Mouse (Mus musculus) neural tube, embryonic 11.5 days (tissue): ENCODE measurements around the gene Lcor. TPM values are rescaled to one million over a fixed set of nuclear protein-coding genes. Genes with fewer than 3 reads are reported as not detected.

ENCODE experiments used
- ATAC-seq: fragments of 200-750 bp; cut with Nextera tagmentation; 2 replicates; pipeline ENCODE4 v1.8.0; 2017; ENCODE audit warnings: moderate number of reproducible peaks, mild to moderate bottlenecking, moderate TSS enrichment, moderate library complexity; ENCODE audit not compliant: insufficient read depth, low FRiP score, low TSS enrichment
- DNase-seq: peaks from one replicate; pipeline ENCODE4 v3.0.0-alpha.2; 2015; ENCODE audit warnings: low spot score
- H3K27ac ChIP-seq: fragments of 300-500 bp; sonication (generic); 2 replicates; pipeline ENCODE4 v1.5.1; 2014; ENCODE audit warnings: low read depth, mild to moderate bottlenecking, low read length
- H3K27me3 ChIP-seq: fragments of 300-500 bp; sonication (generic); 2 replicates; pipeline ENCODE4 v1.6.1; 2014; ENCODE audit warnings: mild to moderate bottlenecking, low read length, mixed read lengths; ENCODE audit not compliant: control insufficient read depth, insufficient read depth
- H3K36me3 ChIP-seq: fragments of 300-500 bp; sonication (generic); 2 replicates; pipeline ENCODE4 v1.6.1; 2014; ENCODE audit warnings: mild to moderate bottlenecking, low read length, moderate library complexity, mixed read lengths; ENCODE audit not compliant: control insufficient read depth, insufficient read depth
- H3K4me1 ChIP-seq: fragments of 300-500 bp; sonication (generic); 2 replicates; pipeline ENCODE4 v1.6.1; 2014; ENCODE audit warnings: low read length, mixed read lengths; ENCODE audit not compliant: control insufficient read depth, insufficient read depth
- H3K4me2 ChIP-seq: fragments of 300-500 bp; sonication (generic); 2 replicates; pipeline ENCODE4 v1.6.1; 2014; ENCODE audit warnings: low read depth, mild to moderate bottlenecking, moderate library complexity
- H3K4me3 ChIP-seq: fragments of 300-500 bp; sonication (generic); 2 replicates; pipeline ENCODE4 v1.5.1; 2014; ENCODE audit warnings: low read depth, low read length
- H3K9ac ChIP-seq: fragments of 300-500 bp; sonication (generic); 2 replicates; pipeline ENCODE4 v1.6.1; 2014; ENCODE audit warnings: mild to moderate bottlenecking, low read length
- H3K9me3 ChIP-seq: fragments of 300-500 bp; sonication (generic); 2 replicates; pipeline ENCODE4 v1.6.1; 2016; ENCODE audit warnings: low read length; ENCODE audit not compliant: control insufficient read depth
- WGBS: fragments of 180-500 bp; shearing (Covaris S2); extraction: QIAGEN DNeasy Blood & Tissue Kit; methylation state at CpG from one replicate; pipeline ENCODE4 v1.1.7; 2014; 5-methylcytosine and 5-hydroxymethylcytosine counted together
- polyA plus RNA-seq: library from polyadenylated mRNA; unstranded; fragments of >200 nt; fragmentation: Nextera tagmentation; extraction: Ambion mirVana; gene quantifications from 2 replicates; pipeline ENCODE4 v1.2.1, GENCODE M21; 2014

The Lcor gene
- 29.7 and 32.8 TPM in 2 replicates for polyA plus RNA-seq

DNA sequence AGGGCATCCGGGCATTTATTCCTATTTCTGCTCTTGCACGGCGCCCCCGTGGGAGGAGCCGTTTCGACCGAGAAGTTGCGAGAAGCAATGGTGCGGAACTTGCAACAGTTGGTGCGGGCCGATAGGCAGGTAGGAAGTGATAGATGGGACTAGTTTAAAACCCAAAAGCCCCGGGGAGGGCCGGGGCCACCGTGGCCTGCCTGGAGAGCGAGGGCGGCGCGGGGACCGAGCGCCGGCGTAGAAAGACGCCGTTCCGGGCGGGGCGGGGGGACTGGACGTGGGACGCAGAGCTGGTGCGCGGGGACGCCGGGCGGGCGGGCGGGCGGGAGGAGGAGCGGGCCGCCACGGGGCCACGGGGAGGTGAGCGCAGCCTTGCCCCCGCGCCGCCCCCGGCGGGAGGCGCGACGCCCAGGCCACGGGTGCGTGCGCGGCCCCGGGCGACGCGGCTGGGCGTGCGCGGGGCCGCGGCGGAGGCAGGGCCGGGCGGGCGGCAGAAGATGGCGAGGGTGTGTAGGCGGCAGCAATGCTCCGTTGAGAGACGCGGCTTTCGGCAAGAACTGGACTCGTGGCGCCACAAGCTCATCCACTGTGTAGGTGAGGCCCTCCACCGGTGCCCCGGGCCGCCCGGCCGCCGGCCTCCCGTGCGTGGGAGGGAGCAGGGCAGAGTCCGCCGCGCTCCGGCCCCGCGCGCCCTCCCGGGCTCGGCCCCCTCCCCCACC, at the start of gene Lcor:
Lcor (plus strand) TSS at position 448 of the 719 bp plus-strand sequence.
- DNase-seq = peak; percentile 86
- 0% methylated on average over 19 of the region's 92 CpGs for WGBS
- Histone ChIP-seq H3K4me1 (peaks cover 8% of the 10 kb centered on the region; the same call in 1 of the 2 replicates), H3K9me3 (no peaks in the 10 kb centered on the region), H3K27me3 (no peaks in the 10 kb centered on the region), H3K27ac (peak within 1 kb of the TSS; percentile 99), H3K36me3 (no peaks in the 10 kb centered on the region), H3K4me2 (peak within 1 kb of the TSS; percentile 59), H3K4me3 (peak within 1 kb of the TSS; percentile 92), H3K9ac (peak within 1 kb of the TSS; percentile 93)
- ATAC-seq = peak; percentile 82

DNA sequence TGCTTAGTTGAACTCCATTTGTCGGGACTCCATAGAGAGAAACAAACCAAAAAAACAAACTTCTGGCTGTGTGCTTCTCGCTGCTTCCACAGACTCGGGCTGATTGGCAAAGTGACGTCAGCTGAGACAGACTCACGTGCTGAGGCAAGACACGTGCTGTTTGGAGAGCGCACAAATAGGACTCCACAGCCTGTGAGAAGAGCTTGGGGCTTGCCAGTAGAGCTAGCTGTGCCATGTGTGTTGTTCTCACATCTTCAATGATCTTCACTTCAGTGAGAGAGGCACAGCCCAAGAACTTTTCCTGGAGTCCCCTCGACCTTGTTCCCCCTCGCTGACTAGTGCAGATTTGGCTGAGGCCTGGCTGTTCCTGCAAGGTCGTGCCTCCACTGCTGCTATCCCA, 47.1 kb upstream of the Lcor start:
- no peak for DNase-seq

DNA sequence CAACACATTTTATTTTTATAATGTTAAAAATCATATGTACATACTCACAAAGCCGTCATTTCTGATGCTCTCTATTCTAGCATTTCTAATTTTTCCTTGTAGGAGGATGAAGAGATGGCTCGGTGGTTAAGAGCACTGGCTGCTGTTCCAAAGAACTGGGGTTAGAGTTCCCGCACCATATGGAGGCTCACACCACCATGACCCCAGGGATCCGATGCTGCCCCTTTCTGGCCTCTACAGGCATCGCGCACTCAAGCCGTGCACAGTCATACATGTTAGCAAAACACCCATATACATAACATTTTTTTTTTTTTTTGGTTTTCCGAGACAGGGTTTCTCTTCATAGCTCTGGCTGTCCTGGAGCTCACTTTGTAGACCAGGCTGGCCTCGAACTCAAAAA, 46.0 kb upstream of the Lcor start:
- Histone ChIP-seq H3K27me3 (no peaks in the 10 kb centered on the region), H3K4me1 (no peaks in the 10 kb centered on the region), H3K9me3 (no peaks in the 10 kb centered on the region), H3K27ac (no peak overlapping the region), H3K4me3 (no peak overlapping the region), H3K36me3 (no peaks in the 10 kb centered on the region), H3K9ac (no peak overlapping the region), H3K4me2 (no peak overlapping the region)
- 95% methylated on average over 9 of the region's 9 CpGs for WGBS
- ATAC-seq (no peak), DNase-seq (no peak)

More for the DNA sequence above, 47.1 kb upstream of the Lcor start:
- ATAC-seq = no peak
- Histone ChIP-seq H3K4me2 (no peak overlapping the region), H3K4me1 (no peaks in the 10 kb centered on the region), H3K9me3 (no peaks in the 10 kb centered on the region), H3K36me3 (no peaks in the 10 kb centered on the region), H3K27me3 (no peaks in the 10 kb centered on the region), H3K4me3 (no peak overlapping the region), H3K27ac (no peak overlapping the region), H3K9ac (no peak overlapping the region)
- whole genome bisulfite sequencing = 88% methylated on average over 10 of the region's 10 CpGs

DNA sequence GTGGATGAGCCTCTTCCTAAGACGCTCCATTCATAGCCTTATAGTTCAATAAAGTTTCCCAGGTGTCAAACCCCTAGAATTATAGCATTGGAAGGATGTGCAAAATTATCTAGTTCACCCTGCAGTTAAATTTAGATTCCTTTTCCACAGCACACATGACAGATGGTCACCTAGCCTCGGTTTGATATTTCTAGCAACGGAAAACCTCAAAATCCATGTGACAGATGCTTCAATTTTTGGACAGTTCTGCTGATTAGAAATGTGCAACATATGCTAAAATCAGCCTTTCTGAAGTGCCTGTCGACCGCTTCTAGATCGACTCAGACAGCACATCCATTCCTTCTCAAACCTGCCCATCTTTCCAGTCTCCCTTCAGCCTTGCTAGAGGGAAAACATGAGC, 43.5 kb upstream of the Lcor start:
- H3K36me3 ChIP-seq = no peaks in the 10 kb centered on the region
- H3K9ac ChIP-seq = no peak overlapping the region
- H3K4me1 ChIP-seq = no peaks in the 10 kb centered on the region
- ATAC-seq (no peak), DNase-seq (no peak)
- H3K4me3 ChIP-seq = no peak overlapping the region
- no peaks in the 10 kb centered on the region for H3K27me3 ChIP-seq
- H3K4me2 ChIP-seq = no peak overlapping the region
- H3K9me3 ChIP-seq = no peaks in the 10 kb centered on the region
- 92% methylated on average over 6 of the region's 6 CpGs for WGBS
- no peak overlapping the region for H3K27ac ChIP-seq

DNA sequence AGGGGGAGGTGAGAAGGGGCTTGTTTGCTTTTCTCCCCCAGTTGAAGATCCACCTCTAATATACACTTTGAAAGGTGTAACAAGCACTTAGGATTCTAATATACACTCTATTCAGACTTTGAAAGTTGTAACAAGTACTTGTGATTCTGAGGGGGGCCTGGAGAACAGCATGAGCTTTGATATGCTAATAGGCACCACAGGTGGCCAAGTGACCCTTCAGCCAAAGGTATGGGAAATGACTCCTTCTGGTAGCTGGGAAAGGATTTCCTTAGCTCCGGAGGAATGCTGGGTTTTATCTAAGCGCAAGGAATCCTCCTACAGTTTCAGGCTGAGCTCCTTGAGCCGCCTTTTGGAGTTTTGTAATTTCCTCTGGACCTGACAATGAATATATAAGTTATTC, 41.0 kb upstream of the Lcor start:
- Histone ChIP-seq H3K36me3 (no peaks in the 10 kb centered on the region), H3K4me2 (no peak overlapping the region), H3K27me3 (no peaks in the 10 kb centered on the region), H3K4me1 (no peaks in the 10 kb centered on the region), H3K4me3 (no peak overlapping the region), H3K27ac (no peak overlapping the region), H3K9ac (no peak overlapping the region), H3K9me3 (no peaks in the 10 kb centered on the region)
- WGBS = 16% methylated on average over 3 of the region's 3 CpGs
- no peak for DNase-seq
- ATAC-seq = no peak

DNA sequence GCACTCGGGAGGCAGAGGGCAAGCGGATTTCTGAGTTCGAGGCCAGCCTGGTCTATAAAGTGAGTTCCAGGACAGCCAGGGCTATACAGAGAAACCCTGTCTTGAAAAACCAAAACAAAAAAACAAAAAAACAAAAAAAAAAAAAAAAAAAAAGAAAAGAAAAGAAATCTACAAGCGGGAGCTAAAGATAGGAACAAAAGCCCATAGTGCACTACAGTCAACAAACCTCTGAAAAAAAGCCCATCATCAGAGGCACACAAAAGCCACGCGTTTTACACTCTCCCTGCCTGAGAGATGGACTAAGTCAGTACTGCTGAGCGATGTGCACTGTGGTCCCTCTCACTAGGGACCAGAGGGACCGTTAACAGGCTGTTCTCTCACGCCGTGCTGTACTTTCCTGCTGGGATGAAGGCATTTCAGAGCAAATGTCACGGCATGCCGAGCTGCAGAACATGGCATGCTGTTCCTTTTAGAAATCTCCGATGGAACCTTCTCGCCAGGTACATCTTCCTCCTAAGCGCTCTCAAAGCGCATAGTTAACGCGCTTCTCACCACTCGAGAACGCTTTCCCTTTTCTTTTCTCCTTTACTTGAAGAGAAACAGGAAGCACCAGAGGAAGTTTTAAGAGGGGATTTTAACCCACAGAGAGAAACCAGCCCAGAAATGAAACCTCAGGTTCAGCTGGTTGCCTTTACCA, 40.4 kb upstream of the Lcor start:
- H3K4me2 ChIP-seq = peak overlapping the region; percentile 25; the same call in 1 of the 2 replicates
- DNase-seq = no peak

DNA sequence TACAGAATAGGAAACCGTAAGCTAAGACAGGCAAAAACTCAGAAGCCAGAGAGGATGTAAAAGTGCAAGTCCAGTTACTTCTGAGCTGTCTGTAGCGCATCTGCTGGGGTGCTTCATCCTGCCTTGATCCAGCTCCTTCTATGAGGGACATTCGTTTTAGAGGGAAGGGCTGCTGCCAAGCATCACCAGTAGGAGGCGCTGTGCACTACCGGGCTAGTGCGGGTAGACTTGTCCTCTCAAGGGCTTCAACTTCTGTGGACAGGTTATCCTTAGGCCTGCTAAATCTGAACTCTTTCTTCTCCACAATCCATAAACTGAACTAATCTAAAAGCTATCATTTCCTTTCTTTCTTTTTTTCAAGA, 39.8 kb upstream of the Lcor start:
- 22% methylated on average over 6 of the region's 6 CpGs for WGBS
- Histone ChIP-seq H3K9ac (no peak overlapping the region), H3K4me3 (no peak overlapping the region), H3K27me3 (no peaks in the 10 kb centered on the region), H3K9me3 (no peaks in the 10 kb centered on the region), H3K4me1 (no peaks in the 10 kb centered on the region), H3K27ac (no peak overlapping the region), H3K36me3 (no peaks in the 10 kb centered on the region), H3K4me2 (peak overlapping the region; percentile 25; the same call in 1 of the 2 replicates)
- no peak for ATAC-seq
- peak; percentile 64 for DNase-seq

More for the DNA sequence above, 40.4 kb upstream of the Lcor start:
- Histone ChIP-seq H3K36me3 (no peaks in the 10 kb centered on the region), H3K9me3 (no peaks in the 10 kb centered on the region), H3K4me3 (no peak overlapping the region), H3K4me1 (no peaks in the 10 kb centered on the region), H3K27ac (no peak overlapping the region), H3K9ac (no peak overlapping the region), H3K27me3 (no peaks in the 10 kb centered on the region)
- ATAC-seq = no peak
- 19% methylated on average over 20 of the region's 20 CpGs for WGBS

DNA sequence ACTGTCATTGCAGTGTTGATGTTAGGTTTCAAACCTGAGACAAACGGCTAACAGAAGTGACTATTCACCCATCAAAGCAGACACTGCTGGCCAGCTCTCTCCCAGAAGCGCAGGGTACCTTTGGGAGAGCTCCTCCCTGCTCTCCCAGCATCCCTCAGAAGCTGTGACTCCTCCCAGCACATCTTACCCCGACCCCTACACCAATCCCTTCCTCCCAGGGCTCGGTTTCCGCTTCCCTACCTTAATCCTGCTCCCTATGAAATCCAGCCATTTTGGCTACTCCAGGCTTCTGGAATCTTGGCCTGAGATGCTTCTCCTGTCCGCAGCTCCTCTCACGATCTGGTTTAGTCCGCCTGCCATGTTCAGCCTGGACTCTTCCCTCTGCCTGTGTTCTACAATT, 37.9 kb upstream of the Lcor start:
- H3K27me3 ChIP-seq = no peaks in the 10 kb centered on the region
- WGBS = 67% methylated on average over 8 of the region's 8 CpGs
- no peak for ATAC-seq

More for the DNA sequence above, 37.9 kb upstream of the Lcor start:
- Histone ChIP-seq H3K36me3 (no peaks in the 10 kb centered on the region), H3K27ac (no peak overlapping the region), H3K4me1 (no peaks in the 10 kb centered on the region), H3K4me3 (no peak overlapping the region), H3K4me2 (no peak overlapping the region), H3K9ac (no peak overlapping the region), H3K9me3 (no peaks in the 10 kb centered on the region)
- no peak for DNase-seq
